Mouse (Mus musculus): ENCODE data around the gene Apol9b.

Apol9b gene

DNA sequence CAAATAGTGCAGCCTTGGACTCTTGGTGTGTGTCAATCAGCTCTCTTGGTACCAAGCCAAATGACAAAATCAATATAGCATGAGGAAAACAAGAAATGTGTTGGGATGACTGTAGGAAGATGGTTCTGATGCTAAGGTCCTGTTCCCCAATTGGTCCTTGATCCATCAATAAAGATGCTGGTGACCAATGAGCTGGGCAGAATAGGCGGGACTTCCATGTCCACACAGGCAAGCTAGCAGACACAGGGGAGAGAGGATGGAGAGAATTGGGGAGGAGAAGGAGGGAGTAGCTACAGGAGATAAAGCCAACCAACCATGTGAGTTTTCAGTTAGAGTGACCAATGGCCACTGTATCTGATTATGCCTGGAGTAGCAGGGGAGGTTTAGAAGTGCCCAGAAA is 17.5 kb downstream of the Apol9b start:
- in situ Hi-C loops (cut with MseI, MboI) = no loop called here

- in situ Hi-C loops (cut with MseI, MboI) = no loop called here
These were observed 19.6 kb downstream of the Apol9b start for GRCm38 (mm10) chr15:77748414-77748813.

DNA sequence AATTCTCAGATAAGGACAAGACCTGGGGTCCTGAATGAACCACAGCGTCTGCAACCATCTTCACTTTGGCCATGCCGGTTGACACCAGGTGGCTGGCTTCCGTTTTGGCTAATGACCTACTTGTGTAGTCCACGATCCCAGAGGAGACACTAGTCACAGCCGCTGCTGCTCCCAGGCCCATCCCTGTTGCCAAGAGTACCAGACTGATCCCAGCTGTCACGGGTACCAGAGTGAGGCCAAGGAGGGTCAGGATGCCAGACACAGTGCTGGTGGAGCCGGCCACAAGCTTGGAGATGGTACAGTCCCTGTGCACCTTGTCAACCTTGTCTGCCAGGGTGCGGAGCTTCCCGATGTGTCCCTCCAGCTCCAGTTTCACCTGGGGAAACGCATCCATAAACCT is 20.9 kb downstream of the Apol9b start:
- in situ Hi-C loops (cut with MseI, MboI) = no loop called here

GRCm38 (mm10) chr15:77750461-77750860 is 21.6 kb downstream of the Apol9b start:
- in situ Hi-C loops (cut with MseI, MboI) = no loop called here

- in situ Hi-C loops (cut with MseI, MboI) = no loop called here
These were observed 23.6 kb downstream of the Apol9b start for GRCm38 (mm10) chr15:77752443-77752842.

- in situ Hi-C loops (cut with MseI, MboI) = no loop called here
These were observed 26.3 kb downstream of the Apol9b start for GRCm38 (mm10) chr15:77755132-77755531.

- in situ Hi-C loops (cut with MseI, MboI) = no loop called here
These were observed 27.2 kb downstream of the Apol9b start for GRCm38 (mm10) chr15:77756081-77756480.

GRCm38 (mm10) chr15:77756848-77757247 is 28.0 kb downstream of the Apol9b start, which contains the start of gene Apol8:
Gene Apol8, minus strand, starts transcription at chr15:77757003.
- in situ Hi-C loops (cut with MseI, MboI) = no loop called here

DNA sequence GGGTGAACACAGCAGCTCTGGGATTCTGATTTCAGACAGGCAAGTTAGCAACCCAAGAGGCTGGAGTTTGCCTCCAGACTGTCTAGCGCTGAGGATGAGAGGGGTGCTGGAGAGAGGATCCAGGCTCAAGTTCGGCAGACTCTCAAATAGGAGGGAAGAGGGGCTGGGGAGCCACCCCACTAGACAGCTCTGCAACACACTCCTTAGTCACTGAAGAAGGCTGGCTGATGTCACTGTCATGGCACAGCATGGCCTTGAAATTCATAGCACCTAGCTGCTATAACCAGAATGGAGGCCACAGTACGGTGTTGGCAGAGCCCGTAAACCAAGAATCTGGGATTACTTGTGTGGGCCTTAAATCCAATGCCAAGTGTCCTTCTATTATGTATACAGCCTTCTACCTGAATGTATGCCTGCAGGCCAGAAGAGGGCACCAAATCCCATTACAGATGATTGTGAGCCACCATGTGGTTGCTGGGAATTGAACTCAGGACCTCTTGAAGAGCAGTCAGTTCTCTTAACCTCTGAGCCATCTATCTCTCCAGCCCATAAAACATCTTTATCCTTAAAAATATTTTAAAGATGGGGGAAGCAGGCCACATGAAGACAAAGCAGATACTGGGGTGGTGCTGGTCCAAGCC is 28.9 kb downstream of the Apol9b start:
- in situ Hi-C loops (cut with MseI, MboI) = no loop called here

DNA sequence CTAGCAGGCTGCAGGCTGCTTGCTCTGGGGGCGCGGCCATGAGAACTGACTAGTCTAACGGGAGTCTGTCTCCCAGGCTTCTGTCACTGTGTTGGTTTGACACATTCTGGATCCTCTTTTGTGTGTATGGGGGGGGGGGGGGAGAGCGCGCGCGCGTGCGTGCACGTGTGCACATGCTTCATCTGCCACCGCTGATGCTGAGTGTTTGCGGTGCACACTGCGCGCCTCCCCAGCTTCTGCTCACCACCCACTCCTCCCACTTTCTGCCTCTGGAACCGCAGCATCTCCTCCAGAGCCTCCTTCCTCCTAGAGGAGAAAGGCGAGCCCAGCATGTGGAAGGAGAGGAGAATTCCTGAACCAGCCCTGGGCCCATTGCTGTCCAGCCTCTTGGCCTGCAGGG is 31.2 kb downstream of the Apol9b start:
- in situ Hi-C loops (cut with MseI, MboI) = no loop called here

DNA sequence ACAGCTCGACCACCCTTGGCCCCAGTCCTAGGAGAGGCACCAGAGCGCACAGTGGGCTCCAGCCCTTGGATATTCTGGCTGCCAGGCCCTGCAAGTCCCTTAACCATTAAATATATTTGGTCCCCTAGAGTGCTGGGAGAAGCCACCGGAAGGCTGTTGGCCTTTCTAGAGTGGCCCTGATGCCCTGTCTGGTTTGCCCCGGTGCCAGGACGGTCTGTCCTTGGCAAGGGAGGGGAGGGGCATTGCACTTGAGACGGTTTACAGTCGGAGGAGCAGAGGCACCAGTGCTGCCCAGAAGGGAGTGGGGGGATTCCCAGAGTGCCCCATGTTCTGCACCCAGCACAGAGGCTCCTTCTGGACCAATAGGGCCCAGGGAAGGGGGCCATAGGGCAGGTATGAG is 32.2 kb downstream of the Apol9b start:
- in situ Hi-C loops (cut with MseI, MboI) = no loop called here

- in situ Hi-C loops (cut with MseI, MboI) = no loop called here
These were observed 32.9 kb downstream of the Apol9b start for GRCm38 (mm10) chr15:77761561-77762380.

- in situ Hi-C loops (cut with MseI, MboI) = no loop called here
These were observed 34.2 kb downstream of the Apol9b start for GRCm38 (mm10) chr15:77763050-77763449.

DNA sequence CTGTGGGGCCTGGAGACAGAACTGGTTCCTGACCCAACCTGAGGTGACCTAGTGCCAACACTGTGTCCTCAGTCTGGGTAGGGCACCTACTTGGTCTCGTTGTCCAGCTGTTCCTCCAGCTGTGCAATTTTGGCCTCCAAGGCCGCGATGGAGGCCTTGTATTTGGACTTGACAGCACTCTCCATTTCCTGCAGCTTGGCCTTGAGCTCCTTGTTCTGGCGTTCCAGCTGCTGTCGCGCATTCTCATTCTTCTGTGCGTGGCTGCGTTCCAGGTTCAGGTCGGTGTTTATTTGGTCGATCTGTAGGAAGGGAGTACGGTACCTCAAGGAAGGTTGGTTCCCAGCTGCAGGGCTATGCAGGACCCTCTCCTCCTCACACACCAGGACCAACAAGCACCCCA is 34.9 kb downstream of the Apol9b start:
- in situ Hi-C loops (cut with MseI, MboI) = no loop called here

DNA sequence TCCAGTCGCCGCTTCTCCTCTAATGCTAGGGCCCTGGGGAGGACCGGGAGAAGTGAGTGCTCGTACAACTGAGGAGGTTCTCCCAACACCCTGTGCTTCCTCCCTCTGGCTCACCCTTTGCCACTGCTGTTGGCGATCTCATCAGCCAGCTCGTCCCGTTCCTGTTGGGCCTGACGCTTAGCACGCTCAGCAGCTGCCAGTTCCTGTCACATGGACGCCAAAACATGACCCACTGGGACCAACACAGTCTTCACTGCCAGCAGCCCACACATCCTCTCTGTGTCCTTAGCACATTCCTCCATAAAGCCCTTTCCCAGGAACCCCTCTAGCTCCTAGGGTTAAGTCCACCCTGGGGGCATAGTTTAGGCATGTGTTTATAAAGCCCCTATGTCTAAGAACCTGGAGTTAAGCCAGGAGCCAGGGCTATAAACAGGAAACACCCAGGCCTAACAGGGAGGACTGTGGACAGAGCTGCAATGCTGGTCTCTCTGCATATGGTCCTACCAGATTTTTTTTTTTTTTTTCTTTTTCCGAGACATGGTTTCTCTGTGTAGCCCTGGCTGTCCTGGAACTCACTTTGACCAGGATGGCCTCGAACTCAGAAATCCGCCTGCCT is 35.7 kb downstream of the Apol9b start:
- in situ Hi-C loops (cut with MseI, MboI) = no loop called here

GRCm38 (mm10) chr15:77765484-77766093 is 36.8 kb downstream of the Apol9b start:
- in situ Hi-C loops (cut with MseI, MboI) = no loop called here

GRCm38 (mm10) chr15:77766981-77767380 is 38.1 kb downstream of the Apol9b start:
- in situ Hi-C loops (cut with MseI, MboI) = no loop called here

- in situ Hi-C loops (cut with MseI, MboI) = loop anchor here (5.0 to 10.0 kb wide), 2 partner anchors 144 to 152 kb away; no protein-coding TSS in a partner anchor
These were observed 41.5 kb downstream of the Apol9b start for GRCm38 (mm10) chr15:77770341-77770740.

- in situ Hi-C loops (cut with MseI, MboI) = loop anchor here (5.0 to 10.0 kb wide), 2 partner anchors 144 to 151 kb away; no protein-coding TSS in a partner anchor
These were observed 42.1 kb downstream of the Apol9b start for GRCm38 (mm10) chr15:77770942-77771341.

DNA sequence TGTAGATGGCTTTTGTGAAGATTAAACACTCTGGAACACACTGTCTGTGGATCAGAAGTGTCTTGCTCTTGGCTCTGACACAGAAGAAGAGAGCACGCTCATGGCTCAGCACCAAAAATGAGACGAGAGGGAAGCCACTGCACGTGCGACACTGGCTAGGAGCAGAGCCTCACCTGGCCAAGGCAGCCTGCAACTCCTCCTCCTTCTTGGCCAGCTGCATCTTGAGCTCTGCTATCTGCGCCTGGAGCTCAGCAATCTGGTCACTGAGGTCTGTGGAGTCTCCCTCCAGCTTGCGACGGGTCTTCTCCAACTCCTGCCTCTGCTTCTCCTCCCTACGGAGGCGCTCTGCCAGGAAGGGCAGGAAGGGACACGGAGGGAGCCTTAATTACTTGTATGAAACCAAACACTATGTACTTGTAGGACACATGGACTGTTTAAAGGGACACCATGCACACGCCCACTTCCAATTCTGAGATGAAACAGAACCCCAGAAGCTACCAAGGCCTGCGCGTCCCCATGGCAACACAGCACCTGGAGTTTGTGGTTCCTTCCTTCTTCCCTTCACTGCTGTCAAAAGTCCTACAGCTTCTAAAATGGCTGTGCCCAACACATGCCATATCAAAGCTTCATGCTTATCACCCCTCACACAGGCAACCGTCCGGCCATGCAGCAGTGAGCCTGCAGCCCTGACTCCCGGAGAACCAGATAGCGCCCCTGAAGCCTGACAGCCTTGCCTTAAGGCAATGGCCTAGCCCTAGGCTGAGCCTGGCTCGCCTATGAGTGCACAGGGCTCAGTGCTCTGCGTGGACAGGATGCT is 44.5 kb downstream of the Apol9b start:
- in situ Hi-C loops (cut with MseI, MboI) = loop anchor here (5.0 to 10.0 kb wide), 2 partner anchors 141 to 149 kb away; no protein-coding TSS in a partner anchor

GRCm38 (mm10) chr15:77774303-77774702 is 45.5 kb downstream of the Apol9b start:
- in situ Hi-C loops (cut with MseI, MboI) = loop anchor here (5.0 to 10.0 kb wide), 2 partner anchors 140 to 148 kb away; no protein-coding TSS in a partner anchor
